Mouse (Mus musculus) liver, embryonic 14.5 days (tissue): Measurements from ENCODE around the gene Saxo1. TPM values are rescaled to one million over a fixed set of nuclear protein-coding genes. Genes with fewer than 3 reads are reported as not detected.

ENCODE experiments used
- ATAC-seq: fragments of 200-750 bp; cut with Nextera tagmentation; 2 replicates; pipeline ENCODE4 v1.8.0; 2017; ENCODE audit warnings: moderate number of reproducible peaks, mild to moderate bottlenecking, moderate library complexity; ENCODE audit not compliant: insufficient read depth
- DNase-seq, 3 experiments: peaks; one replicate each; pipeline ENCODE4 v3.0.0-alpha.2; 2012 to 2013; ENCODE audit warnings: low read depth in 3 of 3, low spot score in 3 of 3
- H3K27ac ChIP-seq: fragments of 300-500 bp; sonication (generic); 2 replicates; pipeline ENCODE4 v1.5.1; 2014; ENCODE audit warnings: moderate library complexity, mild to moderate bottlenecking, control low read depth, inconsistent platforms
- H3K27me3 ChIP-seq: fragments of 300-500 bp; sonication (generic); 2 replicates; pipeline ENCODE4 v1.6.1; 2014; ENCODE audit warnings: mild to moderate bottlenecking, low read length, moderate library complexity; ENCODE audit not compliant: control insufficient read depth, insufficient read depth
- H3K36me3 ChIP-seq: fragments of 300-500 bp; sonication (generic); replicated peaks from 2 replicates; pipeline ENCODE4 v1.6.1; 2014; ENCODE audit warnings: low read depth; ENCODE audit not compliant: control insufficient read depth, insufficient read depth
- H3K4me1 ChIP-seq, 2 experiments: fragments of 200-500 bp in 1 of 2; fragments of 300-500 bp in 1 of 2; sonication (generic) in 1 of 2; replicated peaks; 2 replicates each; pipeline ENCODE4 v1.6.1; 2012 to 2014; ENCODE audit warnings: antibody characterized with exemption in 1 of 2, inconsistent platforms in 1 of 2, low read length in 1 of 2; ENCODE audit not compliant: control insufficient read depth in 2 of 2, insufficient read depth in 2 of 2
- H3K4me2 ChIP-seq: fragments of 300-500 bp; sonication (generic); 2 replicates; pipeline ENCODE4 v1.6.1; 2014; ENCODE audit warnings: low read depth, mild to moderate bottlenecking, control low read depth, moderate library complexity
- H3K4me3 ChIP-seq, 2 experiments: fragments of 200-500 bp in 1 of 2; fragments of 300-500 bp in 1 of 2; sonication (generic) in 1 of 2; 2 replicates each; pipeline ENCODE4 v1.5.1; 2012 to 2014; ENCODE audit warnings: low read depth in 2 of 2, low read length in 2 of 2, mild to moderate bottlenecking in 2 of 2, control low read depth in 1 of 2, inconsistent platforms in 1 of 2, moderate library complexity in 1 of 2; ENCODE audit not compliant: insufficient read depth in 1 of 2
- H3K9ac ChIP-seq: fragments of 300-500 bp; sonication (generic); replicated peaks from 2 replicates; pipeline ENCODE4 v1.6.1; 2014; ENCODE audit warnings: mild to moderate bottlenecking, control low read depth, moderate library complexity
- H3K9me3 ChIP-seq: fragments of 300-500 bp; sonication (generic); 2 replicates; pipeline ENCODE4 v1.6.1; 2016; ENCODE audit warnings: low read length, mixed read lengths; ENCODE audit not compliant: control insufficient read depth
- CTCF ChIP-seq: IDR thresholded peaks from 2 replicates; pipeline ENCODE4 v1.5.1; 2016; ENCODE audit warnings: antibody characterized with exemption, low read depth, control low read depth
- EP300 ChIP-seq: IDR thresholded peaks from 2 replicates; pipeline ENCODE4 v1.6.1; 2016; ENCODE audit warnings: antibody characterized with exemption, low read depth
- WGBS: fragments of 180-500 bp; shearing (Covaris S2); extraction: QIAGEN DNeasy Blood & Tissue Kit; methylation state at CpG from one replicate; pipeline ENCODE4 v1.1.7; 2014; ENCODE audit not compliant: insufficient replicate concordance; 5-methylcytosine and 5-hydroxymethylcytosine counted together
- polyA plus RNA-seq, 2 experiments: library from polyadenylated mRNA; depleted of rRNA in 1 of 2; stranded (reverse) in 1 of 2; unstranded in 1 of 2; fragments of >200 nt; fragmentation: Nextera tagmentation in 1 of 2; extraction: Ambion mirVana in 1 of 2; gene quantifications; 2 replicates each; pipeline versions ENCODE4 v1.2.1 to v1.2.3; 2012 to 2014

Gene Saxo1
- polyA plus RNA-seq, 2 experiments: not detected

GRCm38 (mm10) chr4:86407200-86407527 is 151.0 kb downstream of the Saxo1 start:
- no peak overlapping the region for H3K27ac ChIP-seq
- H3K36me3 ChIP-seq: no peaks in the 10 kb centered on the region
- no peak overlapping the region for H3K9ac ChIP-seq
- H3K9me3 ChIP-seq: no peaks in the 10 kb centered on the region
- H3K4me2 ChIP-seq: no peak overlapping the region
- no peaks in the 10 kb centered on the region for H3K27me3 ChIP-seq
- no peak overlapping the region for H3K4me3 ChIP-seq
- DNase-seq: no peak
- TF ChIP-seq EP300 (no peak), CTCF (no peak)
- ATAC-seq: no peak
- 45% methylated on average over 3 of the region's 3 CpGs for WGBS
- no peaks in the 10 kb centered on the region; a peak in 1 of 4 replicates for H3K4me1 ChIP-seq

DNA sequence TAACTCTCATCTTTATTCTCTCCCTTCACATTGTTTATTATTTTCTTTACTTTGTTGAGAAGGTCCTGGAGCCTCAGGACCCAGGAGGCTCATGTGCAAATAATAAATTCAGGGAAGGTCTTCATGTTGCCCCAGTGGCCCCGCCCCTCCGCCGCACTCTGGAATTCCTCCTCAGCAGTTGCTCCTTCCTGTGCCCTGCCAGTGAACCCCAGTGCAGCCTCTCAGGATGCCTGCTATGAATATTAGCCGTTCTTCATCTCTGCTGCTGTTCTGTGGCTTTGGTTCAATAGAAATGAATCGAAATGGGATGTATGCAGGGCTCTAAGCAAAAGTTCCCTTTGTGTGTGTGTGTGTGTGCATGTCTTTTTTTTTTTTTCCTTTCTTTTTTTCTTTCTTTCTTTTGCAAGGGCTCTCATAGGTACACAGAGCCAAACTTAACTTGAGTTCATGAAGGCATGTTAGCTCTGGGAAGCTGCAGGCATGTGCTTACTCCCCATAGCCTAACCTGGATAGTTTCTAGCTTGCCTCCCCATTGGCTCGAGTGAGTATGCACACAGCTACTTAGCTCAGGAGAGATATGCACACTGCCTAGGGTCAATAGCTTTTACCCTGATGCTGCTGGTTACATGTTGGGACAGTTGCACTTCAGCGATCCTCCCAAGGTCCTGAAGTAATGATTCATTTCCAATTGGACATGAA is 151.5 kb downstream of the Saxo1 start:
- Histone ChIP-seq H3K4me2 (no peak overlapping the region), H3K4me1 (no peaks in the 10 kb centered on the region; a peak in 1 of 4 replicates), H3K27me3 (no peaks in the 10 kb centered on the region), H3K9me3 (no peaks in the 10 kb centered on the region), H3K9ac (no peak overlapping the region), H3K27ac (no peak overlapping the region), H3K36me3 (no peaks in the 10 kb centered on the region), H3K4me3 (no peak overlapping the region)
- 53% methylated on average over 7 of the region's 7 CpGs for WGBS
- ATAC-seq (no peak), DNase-seq (no peak)
- no peak for TF ChIP-seq EP300
- no peak for TF ChIP-seq CTCF

DNA sequence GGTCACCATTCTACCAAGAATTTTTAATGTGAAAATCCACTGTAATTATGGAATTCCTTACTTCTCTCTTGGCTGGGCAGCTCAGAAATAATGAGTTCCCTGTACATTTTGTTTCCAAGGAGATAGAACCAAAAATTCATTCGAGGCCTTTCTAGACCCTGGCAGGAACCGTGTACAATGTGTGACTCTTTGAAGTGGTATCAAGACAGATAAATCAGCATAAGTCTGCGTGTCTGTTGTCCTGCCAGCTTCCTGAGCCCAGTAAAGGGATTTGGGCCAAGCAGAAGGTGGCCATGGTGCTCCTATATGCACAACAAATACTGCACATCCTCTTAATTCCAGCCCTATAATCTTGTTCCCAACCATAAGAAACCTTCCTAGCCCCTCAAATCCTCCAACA is 157.0 kb downstream of the Saxo1 start:
- Histone ChIP-seq H3K4me2 (no peak overlapping the region), H3K4me3 (no peak overlapping the region), H3K36me3 (no peaks in the 10 kb centered on the region), H3K4me1 (no peaks in the 10 kb centered on the region; a peak in 1 of 4 replicates), H3K9ac (no peak overlapping the region), H3K27ac (no peak overlapping the region), H3K9me3 (no peaks in the 10 kb centered on the region), H3K27me3 (no peaks in the 10 kb centered on the region)
- no peak for DNase-seq
- WGBS: 53% methylated on average over 3 of the region's 3 CpGs
- no peak for ATAC-seq
- TF ChIP-seq CTCF: no peak
- TF ChIP-seq EP300: no peak

DNA sequence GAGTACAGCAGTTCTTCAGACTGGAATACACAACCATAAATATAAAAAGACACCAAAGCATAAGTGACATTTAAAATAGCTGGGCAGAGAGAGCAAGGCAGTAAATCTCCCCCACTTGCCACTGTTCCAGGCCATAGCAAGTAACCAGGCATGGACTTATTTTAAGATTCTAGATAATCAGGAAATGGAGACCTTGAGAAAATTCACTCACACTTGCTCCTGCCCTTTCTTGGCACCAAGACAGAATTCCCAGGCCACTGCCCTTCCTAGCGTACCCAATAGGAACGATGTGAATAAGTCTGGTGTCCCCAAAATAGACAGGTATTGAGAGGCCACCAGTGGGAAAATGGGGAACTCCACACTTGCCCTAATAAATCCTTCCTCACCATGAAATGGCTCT is 160.7 kb downstream of the Saxo1 start:
- Histone ChIP-seq H3K27me3 (no peaks in the 10 kb centered on the region), H3K9ac (no peak overlapping the region), H3K27ac (no peak overlapping the region), H3K9me3 (no peaks in the 10 kb centered on the region), H3K4me3 (no peak overlapping the region), H3K4me2 (no peak overlapping the region), H3K36me3 (no peaks in the 10 kb centered on the region), H3K4me1 (no peaks in the 10 kb centered on the region)
- DNase-seq (no peak), ATAC-seq (no peak)
- TF ChIP-seq CTCF (no peak), EP300 (no peak)
- WGBS: 68% methylated on average over 2 of the region's 2 CpGs

- H3K9ac ChIP-seq: no peak overlapping the region
- 41% methylated on average over 7 of the region's 7 CpGs for WGBS
- no peaks in the 10 kb centered on the region for H3K36me3 ChIP-seq
- no peak for TF ChIP-seq CTCF
- H3K9me3 ChIP-seq: no peaks in the 10 kb centered on the region
- H3K4me1 ChIP-seq: no peaks in the 10 kb centered on the region
- no peaks in the 10 kb centered on the region for H3K27me3 ChIP-seq
- H3K4me2 ChIP-seq: no peak overlapping the region
- no peak overlapping the region for H3K4me3 ChIP-seq
- ATAC-seq (no peak), DNase-seq (no peak)
- no peak overlapping the region for H3K27ac ChIP-seq
Observed at GRCm38 (mm10) chr4:86396672-86397288, 161.3 kb downstream of the Saxo1 start.
